Mouse (Mus musculus) embryonic fibroblast, embryonic 13.5 days (primary cell): ENCODE measurements around the gene Cux1.

ENCODE experiments used
- CTCF ChIP-seq: IDR thresholded peaks from 2 replicates; pipeline ENCODE4 v1.5.1; 2011; ENCODE audit warnings: mild to moderate bottlenecking, control low read depth, low read length, moderate library complexity, borderline replicate concordance; ENCODE audit not compliant: insufficient read depth
- POLR2A ChIP-seq: IDR thresholded peaks from 2 replicates; pipeline ENCODE4 v1.6.1; 2011; ENCODE audit warnings: low read depth, mild to moderate bottlenecking, control low read depth, low read length, moderate library complexity

- no peak for TF ChIP-seq CTCF
- no peak for TF ChIP-seq POLR2A
Observed at GRCm38 (mm10) chr5:136353114-136353513, 214.2 kb downstream of the Cux1 start.
